Mouse (Mus musculus): ENCODE measurements around the gene Mrpl3. TPM values are rescaled to one million over a fixed set of nuclear protein-coding genes. Genes with fewer than 3 reads are reported as not detected.
"Not testable (repeated sequence)": the region's sequence is repeated elsewhere in the genome, so short reads cannot be mapped to it uniquely, and the experiment has no call there.

Gene Mrpl3
- polyA plus RNA-seq, 1 experiment from 2014 or later: 115 TPM

DNA sequence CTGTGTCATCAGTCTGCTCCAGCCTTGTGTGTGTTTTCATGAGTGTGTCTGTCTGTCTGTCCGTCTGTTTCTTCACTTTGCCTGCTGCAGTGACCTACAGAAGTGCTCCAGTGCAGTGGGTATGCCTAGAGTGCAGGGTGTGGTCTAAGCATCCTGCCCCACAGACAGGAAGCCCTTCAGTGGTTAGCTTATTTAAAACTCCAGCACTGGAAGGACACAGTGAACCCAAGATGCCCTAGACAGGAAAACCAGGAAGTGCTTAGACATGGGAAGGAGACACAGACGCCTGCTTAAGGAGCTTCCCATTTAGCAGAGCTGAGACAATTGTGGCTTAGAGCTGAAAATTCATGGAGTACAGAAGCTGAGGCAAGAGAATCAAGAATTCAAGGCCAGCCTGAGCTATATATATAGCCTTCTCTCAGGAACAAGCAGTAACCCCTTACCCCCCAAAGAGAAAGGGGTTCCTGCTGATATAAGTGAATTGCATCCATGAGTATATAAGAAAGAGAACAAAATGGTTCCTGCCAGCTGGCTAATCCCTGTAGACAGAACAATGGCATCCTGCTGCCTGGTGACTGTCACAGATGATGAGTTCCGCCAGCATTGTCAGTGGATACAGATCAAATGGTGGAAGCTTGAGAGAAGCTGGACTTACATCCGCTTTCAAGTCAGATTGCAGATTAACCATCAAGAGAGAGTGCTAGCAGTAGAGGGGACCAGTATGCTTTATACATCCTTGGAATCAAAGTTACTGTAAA, 20.1 kb downstream of the Mrpl3 start:
- Histone ChIP-seq H3K27ac (no peak overlapping the region), H3K9ac (no peak overlapping the region), H3K4me3 (no peak overlapping the region), H3K4me1 (no peaks in the 10 kb centered on the region), H3K9me3 (no peaks in the 10 kb centered on the region), H3K36me3 (peaks cover 56% of the 10 kb centered on the region), H3K27me3 (replicated peaks) (no peaks in the 10 kb centered on the region), H3K4me2 (replicated peaks) (no peak overlapping the region)
- whole genome bisulfite sequencing: 75% methylated on average over 4 of the region's 4 CpGs
- ATAC-seq (ENCODE audit: low FRiP score, low read depth): no peak

DNA sequence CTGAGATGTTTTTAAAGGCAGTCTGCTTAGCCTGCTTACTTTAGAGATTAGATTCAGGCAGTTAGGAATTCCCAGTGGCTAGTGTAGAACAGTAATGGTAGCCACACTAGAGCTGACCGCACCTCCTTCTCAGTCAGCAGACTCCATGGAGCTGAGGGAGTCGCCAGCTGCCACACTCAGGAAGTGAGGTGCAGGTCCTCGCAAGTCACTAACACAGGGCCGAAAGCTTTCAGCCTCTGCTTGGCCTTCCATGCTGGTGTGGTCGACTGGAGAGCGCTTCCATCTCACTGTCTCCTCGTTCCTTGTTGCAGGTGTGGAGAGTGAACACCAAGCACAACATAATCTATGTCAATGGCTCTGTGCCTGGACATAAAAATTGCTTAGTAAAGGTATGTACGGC, 21.8 kb downstream of the Mrpl3 start:
- Histone ChIP-seq H3K4me2 (replicated peaks) (no peak overlapping the region), H3K27me3 (replicated peaks) (no peaks in the 10 kb centered on the region), H3K27ac (no peak overlapping the region), H3K9me3 (no peaks in the 10 kb centered on the region), H3K4me1 (no peaks in the 10 kb centered on the region), H3K4me3 (no peak overlapping the region), H3K9ac (no peak overlapping the region), H3K36me3 (peaks cover 55% of the 10 kb centered on the region)
- no peak for ATAC-seq (ENCODE audit: low FRiP score, low read depth)
- WGBS: 93% methylated on average over 8 of the region's 8 CpGs

GRCm38 (mm10) chr9:105076756-105077424, 23.9 kb downstream of the Mrpl3 start:
- no peak for ATAC-seq (ENCODE audit: low FRiP score, low read depth)
- no peak overlapping the region for H3K4me2 ChIP-seq (replicated peaks)
- H3K27me3 ChIP-seq (replicated peaks): no peaks in the 10 kb centered on the region
- 93% methylated on average over 13 of the region's 13 CpGs for WGBS
- H3K9ac ChIP-seq: no peak overlapping the region
- H3K4me3 ChIP-seq: no peak overlapping the region
- no peaks in the 10 kb centered on the region for H3K9me3 ChIP-seq
- H3K4me1 ChIP-seq: no peaks in the 10 kb centered on the region
- H3K27ac ChIP-seq: no peak overlapping the region
- peaks cover 46% of the 10 kb centered on the region for H3K36me3 ChIP-seq

GRCm38 (mm10) chr9:105078460-105078859, 25.4 kb downstream of the Mrpl3 start:
- H3K4me2 ChIP-seq (replicated peaks): no peak overlapping the region
- H3K4me1 ChIP-seq: no peaks in the 10 kb centered on the region
- H3K9ac ChIP-seq: no peak overlapping the region
- WGBS: 91% methylated on average over 4 of the region's 4 CpGs
- no peak overlapping the region for H3K27ac ChIP-seq
- ATAC-seq (ENCODE audit: low FRiP score, low read depth): no peak
- H3K27me3 ChIP-seq (replicated peaks): no peaks in the 10 kb centered on the region
- no peak overlapping the region for H3K4me3 ChIP-seq
- H3K9me3 ChIP-seq: no peaks in the 10 kb centered on the region
- H3K36me3 ChIP-seq: peaks cover 33% of the 10 kb centered on the region

GRCm38 (mm10) chr9:105080246-105080645, 27.2 kb downstream of the Mrpl3 start:
- Histone ChIP-seq H3K4me2 (replicated peaks) (no peak overlapping the region), H3K9me3 (no peaks in the 10 kb centered on the region), H3K36me3 (peaks cover 23% of the 10 kb centered on the region), H3K4me3 (no peak overlapping the region), H3K27me3 (replicated peaks) (no peaks in the 10 kb centered on the region), H3K4me1 (no peaks in the 10 kb centered on the region), H3K9ac (no peak overlapping the region), H3K27ac (no peak overlapping the region)
- ATAC-seq (ENCODE audit: low FRiP score, low read depth): no peak
- 87% methylated on average over 3 of the region's 3 CpGs for WGBS

GRCm38 (mm10) chr9:105100807-105101570, 48.0 kb downstream of the Mrpl3 start:
- H3K36me3 ChIP-seq: no peaks in the 10 kb centered on the region
- 61% methylated on average over 15 of the region's 15 CpGs for WGBS
- H3K27me3 ChIP-seq (replicated peaks): no peaks in the 10 kb centered on the region
- H3K27ac ChIP-seq: no peak overlapping the region
- H3K9ac ChIP-seq: no peak overlapping the region
- H3K9me3 ChIP-seq: no peaks in the 10 kb centered on the region
- ATAC-seq (ENCODE audit: low FRiP score, low read depth): no peak
- H3K4me3 ChIP-seq: no peak overlapping the region
- no peaks in the 10 kb centered on the region; the same call in 1 of the 2 replicates for H3K4me1 ChIP-seq
- H3K4me2 ChIP-seq (replicated peaks): no peak overlapping the region

DNA sequence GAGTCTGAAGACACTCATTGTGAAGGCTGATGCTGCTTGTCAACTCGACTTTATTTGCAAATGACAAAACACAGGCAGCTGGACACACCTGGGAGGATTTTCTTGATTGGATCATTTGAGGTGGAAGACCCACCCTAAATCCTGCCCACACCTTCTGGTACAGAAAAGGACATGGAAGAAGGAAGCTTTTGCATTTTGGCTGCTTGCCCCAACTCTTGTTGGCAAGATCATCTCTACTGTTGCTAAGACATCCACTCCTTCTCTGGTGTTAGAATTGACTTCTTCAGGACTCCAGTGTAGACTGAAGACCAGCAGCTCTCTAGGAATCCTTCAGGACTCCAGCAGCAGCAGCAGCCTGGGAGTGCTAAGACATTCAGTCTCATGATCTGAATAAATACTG, 48.9 kb downstream of the Mrpl3 start:
- no peak overlapping the region for H3K9ac ChIP-seq
- WGBS: 64% methylated on average over 1 of the region's 1 CpGs
- no peak for ATAC-seq (ENCODE audit: low FRiP score, low read depth)
- H3K4me3 ChIP-seq: no peak overlapping the region
- H3K27ac ChIP-seq: no peak overlapping the region
- no peaks in the 10 kb centered on the region; the same call in 1 of the 2 replicates for H3K4me1 ChIP-seq
- no peak overlapping the region for H3K4me2 ChIP-seq (replicated peaks)
- H3K36me3 ChIP-seq: no peaks in the 10 kb centered on the region
- no peaks in the 10 kb centered on the region for H3K9me3 ChIP-seq
- H3K27me3 ChIP-seq (replicated peaks): no peaks in the 10 kb centered on the region

DNA sequence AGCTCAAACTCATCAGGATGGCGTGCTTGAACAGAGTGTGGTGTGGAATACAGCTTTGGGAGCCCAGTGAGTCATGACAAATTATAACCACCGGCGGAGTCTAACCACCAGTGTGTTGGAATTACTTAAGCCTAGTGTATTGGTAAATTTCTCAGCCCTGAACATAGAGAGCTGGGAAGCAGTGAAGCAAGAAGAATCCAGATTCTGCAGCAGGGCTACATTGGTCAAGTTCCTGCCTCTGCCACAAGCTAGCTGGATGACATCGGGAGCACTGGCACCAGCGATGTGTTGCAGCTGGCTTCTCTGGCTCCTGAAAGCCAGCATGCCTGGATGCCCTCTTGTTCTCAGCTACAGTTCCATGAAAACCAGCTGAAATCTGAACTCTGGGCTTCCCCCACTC, 50.9 kb downstream of the Mrpl3 start:
- Histone ChIP-seq H3K4me1 (no peaks in the 10 kb centered on the region), H3K27me3 (replicated peaks) (no peaks in the 10 kb centered on the region), H3K36me3 (no peaks in the 10 kb centered on the region), H3K27ac (no peak overlapping the region), H3K9me3 (no peaks in the 10 kb centered on the region), H3K4me3 (no peak overlapping the region), H3K4me2 (replicated peaks) (no peak overlapping the region), H3K9ac (no peak overlapping the region)
- 87% methylated on average over 5 of the region's 5 CpGs for WGBS
- ATAC-seq (ENCODE audit: low FRiP score, low read depth): no peak

DNA sequence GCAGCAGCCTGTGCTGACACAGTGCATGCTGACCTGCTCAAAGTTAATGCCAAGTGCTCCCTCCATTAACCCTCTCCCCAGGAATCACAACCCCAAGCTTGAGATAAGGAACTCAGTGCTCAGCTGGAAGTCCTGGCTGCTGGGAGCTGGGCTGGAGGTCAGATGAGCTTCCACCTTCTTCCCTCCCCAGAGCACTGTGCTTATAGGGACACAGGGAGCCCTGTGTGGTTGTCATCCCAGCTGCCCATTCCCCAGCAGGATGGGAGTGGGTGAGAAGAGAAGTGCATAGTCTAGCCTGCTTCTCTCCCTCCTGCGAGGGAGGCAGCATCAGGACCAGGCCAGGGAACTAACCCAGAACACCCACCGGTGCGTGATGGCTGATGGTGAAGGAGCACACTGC, 72.2 kb downstream of the Mrpl3 start:
- not testable (repeated sequence) for H3K36me3 ChIP-seq; H3K4me1 ChIP-seq; H3K4me3 ChIP-seq; H3K9ac ChIP-seq; H3K27ac ChIP-seq; H3K4me2 ChIP-seq (replicated peaks); H3K9me3 ChIP-seq; H3K27me3 ChIP-seq (replicated peaks); ATAC-seq (ENCODE audit: low FRiP score, low read depth)
- 86% methylated on average over 3 of the region's 3 CpGs for WGBS

Other genes starting within 250 kb of the Mrpl3 start
- 21.0 and 21.3 TPM in 2 replicates for gene Nudt16, start 78.6 kb downstream of the Mrpl3 start, polyA plus RNA-seq (2016; fragmentation: Nextera tagmentation; extraction: Ambion mirVana)
- not detected in 2 replicates for gene 1700080E11Rik, start 91.9 kb downstream of the Mrpl3 start, polyA plus RNA-seq (2016; fragmentation: Nextera tagmentation; extraction: Ambion mirVana)